ENCODE assay signal across 8 mouse cellular contexts in genomic region chr12:46819348-46820022, GRCm38 (mm10). TPM values are rescaled to one million over a fixed set of nuclear protein-coding genes. Genes with fewer than 3 reads are reported as not detected.
DNase-seq lines count a peak whose midpoint lies in the region; ATAC-seq lines count a peak whose summit lies in the region.

No protein-coding gene starts in this region.

- peak overlapping the region; percentile 71 for H3K4me2 ChIP-seq in hindbrain, embryonic 14.5 days (replicated peaks)

- peaks cover 12% of the 10 kb centered on the region; the same call in 1 of the 2 replicates for H3K4me1 ChIP-seq in hindbrain, embryonic 14.5 days (replicated peaks; ENCODE audit: control insufficient read depth, insufficient read depth, low read length)

- H3K9ac ChIP-seq in hindbrain, embryonic 14.5 days, result peak overlapping the region; percentile 100

- H3K9me3 ChIP-seq in hindbrain, embryonic 14.5 days (ENCODE audit: control insufficient read depth, low read length), result no peaks in the 10 kb centered on the region

- under 1% methylated on average over 52 of the region's 57 CpGs for WGBS in hindbrain, embryonic 14.5 days

- H3K36me3 ChIP-seq in hindbrain, embryonic 14.5 days (replicated peaks; ENCODE audit: control insufficient read depth, insufficient read depth), result no peaks in the 10 kb centered on the region

- H3K27me3 ChIP-seq in hindbrain, embryonic 14.5 days (ENCODE audit: control insufficient read depth, insufficient read depth, low read length), result no peaks in the 10 kb centered on the region

- ATAC-seq in hindbrain, embryonic 14.5 days (ENCODE audit: low FRiP score), result peak; percentile 95

- H3K4me3 ChIP-seq in hindbrain, embryonic 14.5 days (replicated peaks; ENCODE audit: low read length), result peak overlapping the region; percentile 93

- peak; percentile 88 for DNase-seq in R1 (ENCODE audit: low read depth, low spot score)
- DNase-seq in cerebellum, postnatal 10 days, result peak; percentile 98 to 99
- DNase-seq in frontal cortex, postnatal 36 days (ENCODE audit: low spot score in 2 of 2), result peak; percentile 98
- peak; percentile 95 for DNase-seq in hindbrain, embryonic 14.5 days (ENCODE audit: low spot score)
- peak; percentile 99 for DNase-seq in layer of hippocampus, postnatal 36 days
- peak; percentile 94 for DNase-seq in lung, postnatal 14 days
- peak; percentile 97 for DNase-seq in right cerebral cortex, adult 18-20 months
- peak; percentile 82 for DNase-seq in urinary bladder, postnatal 14 days (ENCODE audit: low spot score)

- peak overlapping the region; percentile 100 for H3K27ac ChIP-seq in hindbrain, embryonic 14.5 days

RNA-seq across cellular contexts. Expression of gene Nova1, which starts 0.8 kb away (rescaled TPM):
- polyA plus RNA-seq in hindbrain, embryonic 14.5 days (2014; fragmentation: Nextera tagmentation; extraction: Ambion mirVana), result 125 and 130 TPM in 2 replicates
- 10 to 100 TPM; 24.5 to 26.9 TPM for total RNA-seq in layer of hippocampus, postnatal 36 days (2021)

Comparison
In these comparisons a context has a peak if more than half of its experiments do, and no peak if none do; other contexts are left out.
1. Peak in every context shown above with its lines: DNase-seq, ATAC-seq, H3K4me3 ChIP-seq and H3K27ac ChIP-seq.